Mouse (Mus musculus) CH12.LX (cell line): ENCODE data around the gene Bid. TPM values are rescaled to one million over a fixed set of nuclear protein-coding genes. Genes with fewer than 3 reads are reported as not detected.

Experiments used
- DNase-seq: peaks from one replicate; pipeline ENCODE4 v3.0.0-alpha.2; 2013; ENCODE audit errors: extremely low read depth
- H3K27ac ChIP-seq: 2 replicates; pipeline ENCODE4 v1.5.1; 2012; ENCODE audit warnings: low read depth, mild to moderate bottlenecking, control low read depth, moderate library complexity; ENCODE audit not compliant: insufficient read depth
- H3K27me3 ChIP-seq: replicated peaks from 2 replicates; pipeline ENCODE3; 2012; ENCODE audit warnings: inconsistent platforms
- H3K36me3 ChIP-seq, 2 experiments: replicated peaks in 1 of 2; 2 replicates each; pipeline versions ENCODE3 to v1.6.1; 2012; ENCODE audit warnings: inconsistent platforms in 1 of 2, low read length in 1 of 2, mild to moderate bottlenecking in 1 of 2, mixed read lengths in 1 of 2, moderate library complexity in 1 of 2; ENCODE audit not compliant: control insufficient read depth in 1 of 2, insufficient read depth in 1 of 2
- H3K4me1 ChIP-seq, 2 experiments: 2 replicates each; pipeline ENCODE4 v1.6.1; 2012; ENCODE audit warnings: inconsistent platforms in 1 of 2, moderate library complexity in 1 of 2; ENCODE audit not compliant: insufficient read depth in 2 of 2, control insufficient read depth in 1 of 2
- H3K4me2 ChIP-seq: 2 replicates; pipeline ENCODE4 v1.6.1; 2012; ENCODE audit warnings: low read depth, mild to moderate bottlenecking, control low read depth; ENCODE audit not compliant: poor library complexity, insufficient read depth, severe bottlenecking
- H3K4me3 ChIP-seq, 3 experiments: fragments of 150-350 bp in 1 of 3; sonication (generic) in 1 of 3; replicated peaks in 1 of 3; 2 replicates each; pipeline versions ENCODE3 to v1.5.1; 2011 to 2012; ENCODE audit warnings: low read depth in 2 of 3, low read length in 2 of 3, mild to moderate bottlenecking in 2 of 3, moderate library complexity in 2 of 3, control low read depth in 1 of 3, improper control_type of control experiment in 1 of 3, inconsistent platforms in 1 of 3, mixed read lengths in 1 of 3; ENCODE audit not compliant: poor library complexity in 1 of 3
- H3K79me2 ChIP-seq: replicated peaks from 2 replicates; pipeline ENCODE4 v1.6.1; 2012; ENCODE audit warnings: mild to moderate bottlenecking, moderate library complexity; ENCODE audit not compliant: control insufficient read depth, poor library complexity, insufficient read depth, severe bottlenecking; ENCODE audit errors: extremely low read depth
- H3K9ac ChIP-seq: 2 replicates; pipeline ENCODE4 v1.6.1; 2012; ENCODE audit warnings: low read depth, mild to moderate bottlenecking, control low read depth, moderate library complexity; ENCODE audit not compliant: insufficient read depth
- H3K9me3 ChIP-seq: replicated peaks from 2 replicates; pipeline ENCODE3; 2012; ENCODE audit warnings: low read length, inconsistent platforms, mixed read lengths
- CHD1 ChIP-seq: IDR thresholded peaks from 2 replicates; pipeline ENCODE4 v1.6.1; 2012; ENCODE audit warnings: low read depth, low read length, improper control_type of control experiment, inconsistent platforms
- CHD2 ChIP-seq: IDR thresholded peaks from 2 replicates; pipeline ENCODE4 v1.6.1; 2011; ENCODE audit warnings: low read length, improper control_type of control experiment
- ELF1 ChIP-seq: IDR thresholded peaks from 2 replicates; pipeline ENCODE4 v1.6.1; 2014; ENCODE audit warnings: low read depth, mild to moderate bottlenecking, inconsistent platforms, low read length, improper control_type of control experiment
- EP300 ChIP-seq: IDR thresholded peaks from 2 replicates; pipeline ENCODE4 v1.6.1; 2011; ENCODE audit warnings: low read length, improper control_type of control experiment
- ETS1 ChIP-seq: conservative IDR thresholded peaks from 2 replicates; pipeline ENCODE4 v1.6.1; 2012; ENCODE audit warnings: low read depth, mild to moderate bottlenecking, inconsistent platforms, low read length, improper control_type of control experiment, moderate library complexity
- IRF4 ChIP-seq: IDR thresholded peaks from 2 replicates; pipeline ENCODE4 v1.6.1; 2014; ENCODE audit warnings: low read depth, mild to moderate bottlenecking, inconsistent platforms, low read length, improper control_type of control experiment
- JUN ChIP-seq: IDR thresholded peaks from 2 replicates; pipeline ENCODE4 v1.6.1; 2011; ENCODE audit warnings: low read depth, mild to moderate bottlenecking, low read length, improper control_type of control experiment, moderate library complexity; ENCODE audit not compliant: insufficient read depth
- JUND ChIP-seq: conservative IDR thresholded peaks from 2 replicates; pipeline ENCODE4 v1.6.1; 2011; ENCODE audit warnings: low read depth, low read length, improper control_type of control experiment
- KAT2A ChIP-seq: IDR thresholded peaks from 2 replicates; pipeline ENCODE4 v1.6.1; 2012; ENCODE audit warnings: low read length, improper control_type of control experiment, inconsistent platforms; ENCODE audit not compliant: insufficient replicate concordance
- MAFK ChIP-seq: IDR thresholded peaks from 2 replicates; pipeline ENCODE4 v1.6.1; 2011; ENCODE audit warnings: low read length, improper control_type of control experiment; ENCODE audit not compliant: insufficient replicate concordance
- MEF2A ChIP-seq: IDR thresholded peaks from 2 replicates; pipeline ENCODE4 v1.6.1; 2014; ENCODE audit warnings: low read depth, mild to moderate bottlenecking, inconsistent platforms, low read length, improper control_type of control experiment, borderline replicate concordance
- MXI1 ChIP-seq: IDR thresholded peaks from 2 replicates; pipeline ENCODE4 v1.6.1; 2011; ENCODE audit warnings: mild to moderate bottlenecking, low read depth, low read length, improper control_type of control experiment
- MYC ChIP-seq: IDR thresholded peaks from 2 replicates; pipeline ENCODE4 v1.6.1; 2011; ENCODE audit warnings: low read depth, mild to moderate bottlenecking, improper control_type of control experiment, low read length
- RAD21 ChIP-seq: IDR thresholded peaks from 2 replicates; pipeline ENCODE4 v1.6.1; 2011; ENCODE audit warnings: low read depth, mild to moderate bottlenecking, low read length, improper control_type of control experiment, moderate library complexity
- SIN3A ChIP-seq: IDR thresholded peaks from 2 replicates; pipeline ENCODE4 v1.6.1; 2012; ENCODE audit warnings: low read length, improper control_type of control experiment, inconsistent platforms
- TCF12 ChIP-seq: IDR thresholded peaks from 2 replicates; pipeline ENCODE4 v1.6.1; 2014; ENCODE audit warnings: low read depth, mild to moderate bottlenecking, inconsistent platforms, low read length, improper control_type of control experiment
- UBTF ChIP-seq: IDR thresholded peaks from 2 replicates; pipeline ENCODE4 v1.6.1; 2012; ENCODE audit warnings: low read depth, mild to moderate bottlenecking, inconsistent platforms, low read length, improper control_type of control experiment, moderate library complexity
- USF2 ChIP-seq: conservative IDR thresholded peaks from 2 replicates; pipeline ENCODE4 v1.6.1; 2011; ENCODE audit warnings: low read depth, low read length, improper control_type of control experiment
- ZMIZ1 ChIP-seq: IDR thresholded peaks from 2 replicates; pipeline ENCODE4 v1.6.1; 2012; ENCODE audit warnings: low read depth, mild to moderate bottlenecking, inconsistent platforms, low read length, improper control_type of control experiment
- ZNF384 ChIP-seq: IDR thresholded peaks from 2 replicates; pipeline ENCODE4 v1.6.1; 2012; ENCODE audit warnings: low read depth, low read length, improper control_type of control experiment, inconsistent platforms
- dilution Hi-C: fragments of 300-500 bp; cut with MboI; formaldehyde crosslinking; loops from 2 replicates; pipeline ENCODE4 v1.14.3; 2020; ENCODE audit warnings: low sequenced_read_pairs; ENCODE audit not compliant: extremely low pct_unique_long_range_greater_than_20kb, extremely low pct_ligation_motif_present
- in situ Hi-C: fragments of 300-500 bp; cut with MboI; formaldehyde crosslinking; loops from 3 replicates; pipeline ENCODE4 v1.14.3; 2019; ENCODE audit warnings: low sequenced_read_pairs, low pct_ligation_motif_present, low pct_unique_long_range_greater_than_20kb, mixed read lengths
- polyA plus RNA-seq: library from polyadenylated mRNA; unstranded; fragments of >175 nt; gene quantifications from 2 replicates; pipeline ENCODE4 v1.2.1, GENCODE M21; 2012; ENCODE audit warnings: low read depth; ENCODE audit not compliant: insufficient read length
- total RNA-seq, 2 experiments: library from RNA; depleted of rRNA; stranded (reverse); fragments of 300-350 nt in 1 of 2; fragments of >200 nt in 1 of 2; gene quantifications; 2 replicates each; pipeline ENCODE4 v1.2.3; 2012 to 2014

Gene Bid
- total and polyA plus RNA-seq, 3 experiments, result 102 to 148 (median 144) TPM

GRCm38 (mm10) chr6:120933670-120934069 is 17.0 kb upstream of the Bid start:
- no peaks in the 10 kb centered on the region for H3K79me2 ChIP-seq
- no peaks in the 10 kb centered on the region for H3K9me3 ChIP-seq
- peak overlapping the region; percentile 64; the same call in 1 of the 2 replicates for H3K27ac ChIP-seq
- H3K4me3 ChIP-seq, result peak overlapping the region in 2 of 3 experiments; percentile 0 to 43
- peaks cover 71 to 88% of the 10 kb centered on the region in 2 experiments for H3K4me1 ChIP-seq
- in situ Hi-C loops, result no loop called here
- peak overlapping the region; percentile 42; the same call in 1 of the 2 replicates for H3K4me2 ChIP-seq
- dilution Hi-C loops, result no loop called here
- H3K27me3 ChIP-seq, result no peaks in the 10 kb centered on the region
- H3K36me3 ChIP-seq, result peaks cover 0 to 22% of the 10 kb centered on the region in 2 experiments
- peak overlapping the region; percentile 11; the same call in 1 of the 2 replicates for H3K9ac ChIP-seq
- DNase-seq, result no peak
- TF ChIP-seq MXI1 (peak; percentile 52; the same call in 1 of the 2 replicates), CHD2 (peak; percentile 56; the same call in 1 of the 2 replicates), IRF4 (0 out of 2 replicates have a peak, but pooled peaks have one; percentile 3), RAD21 (no peak), UBTF (no peak), ZNF384 (peak; percentile 68), EP300 (0 out of 2 replicates have a peak, but pooled peaks have one; percentile 20)

- dilution Hi-C loops (no loop called here), in situ Hi-C loops (no loop called here)
- Histone ChIP-seq H3K9me3 (no peaks in the 10 kb centered on the region), H3K4me1 (peaks cover 71 to 98% of the 10 kb centered on the region in 2 experiments), H3K36me3 (peaks cover 0 to 22% of the 10 kb centered on the region in 2 experiments), H3K4me3 (peak overlapping the region in 2 of 3 experiments; percentile 7 to 43), H3K27me3 (no peaks in the 10 kb centered on the region), H3K4me2 (peak overlapping the region; percentile 17), H3K9ac (peak overlapping the region; percentile 24; the same call in 1 of the 2 replicates), H3K27ac (peak overlapping the region; percentile 52), H3K79me2 (no peaks in the 10 kb centered on the region)
- TF ChIP-seq ELF1 (peak; percentile 81), EP300 (peak; percentile 54), ZMIZ1 (peak; percentile 21; the same call in 1 of the 2 replicates), MAFK (peak; percentile 34; the same call in 1 of the 2 replicates), RAD21 (no peak), MYC (0 out of 2 replicates have a peak, but pooled peaks have one; percentile 46), JUND (peak; percentile 83; the same call in 1 of the 2 replicates), KAT2A (0 out of 2 replicates have a peak, but pooled peaks have one; percentile 30), JUN (peak; percentile 72; the same call in 1 of the 2 replicates), USF2 (no peak), SIN3A (no peak), TCF12 (peak; percentile 55; the same call in 1 of the 2 replicates), ETS1 (peak; percentile 42), CHD1 (0 out of 2 replicates have a peak, but pooled peaks have one; percentile 65), MEF2A (peak; percentile 74; the same call in 1 of the 2 replicates)
- no peak for DNase-seq
Observed at GRCm38 (mm10) chr6:120932597-120932996, 15.9 kb upstream of the Bid start.
